Mouse (Mus musculus) stomach, postnatal 0 days (tissue): ENCODE measurements around the gene Gm9913.

ENCODE experiments used
- CTCF ChIP-seq: IDR thresholded peaks from 2 replicates; pipeline ENCODE4 v1.5.1; 2016; ENCODE audit warnings: antibody characterized with exemption, low read depth, mild to moderate bottlenecking, moderate library complexity
- EP300 ChIP-seq: optimal IDR thresholded peaks from 2 replicates; pipeline ENCODE3; 2016; ENCODE audit warnings: antibody characterized with exemption

DNA sequence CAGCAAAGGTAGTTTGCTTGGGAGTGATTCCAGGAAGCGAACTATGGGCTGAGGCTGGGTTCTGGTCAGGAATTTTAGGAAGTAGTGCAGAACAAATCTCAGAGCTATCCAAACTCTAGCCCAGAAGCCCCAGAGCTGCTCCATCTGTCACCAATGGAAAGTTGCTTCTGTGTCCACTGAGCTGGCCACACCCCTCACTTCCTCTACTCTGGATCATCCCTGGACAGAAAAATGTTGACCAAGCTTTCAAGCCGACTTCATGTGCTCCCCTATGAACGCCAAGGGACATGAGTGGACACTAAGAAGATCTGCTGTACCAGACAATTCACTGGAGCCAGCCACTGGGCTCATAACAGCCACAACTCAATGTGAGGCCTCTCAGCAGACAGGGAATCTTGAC is 28.7 kb upstream of the Gm9913 start:
- TF ChIP-seq CTCF (no peak), EP300 (no peak)
